Mouse (Mus musculus): ENCODE measurements around the gene Arhgap23. TPM values are rescaled to one million over a fixed set of nuclear protein-coding genes. Genes with fewer than 3 reads are reported as not detected.

The Arhgap23 gene
- total and polyA plus RNA-seq, 3 experiments = 1.2 to 5.6 (median 4.2) TPM

DNA sequence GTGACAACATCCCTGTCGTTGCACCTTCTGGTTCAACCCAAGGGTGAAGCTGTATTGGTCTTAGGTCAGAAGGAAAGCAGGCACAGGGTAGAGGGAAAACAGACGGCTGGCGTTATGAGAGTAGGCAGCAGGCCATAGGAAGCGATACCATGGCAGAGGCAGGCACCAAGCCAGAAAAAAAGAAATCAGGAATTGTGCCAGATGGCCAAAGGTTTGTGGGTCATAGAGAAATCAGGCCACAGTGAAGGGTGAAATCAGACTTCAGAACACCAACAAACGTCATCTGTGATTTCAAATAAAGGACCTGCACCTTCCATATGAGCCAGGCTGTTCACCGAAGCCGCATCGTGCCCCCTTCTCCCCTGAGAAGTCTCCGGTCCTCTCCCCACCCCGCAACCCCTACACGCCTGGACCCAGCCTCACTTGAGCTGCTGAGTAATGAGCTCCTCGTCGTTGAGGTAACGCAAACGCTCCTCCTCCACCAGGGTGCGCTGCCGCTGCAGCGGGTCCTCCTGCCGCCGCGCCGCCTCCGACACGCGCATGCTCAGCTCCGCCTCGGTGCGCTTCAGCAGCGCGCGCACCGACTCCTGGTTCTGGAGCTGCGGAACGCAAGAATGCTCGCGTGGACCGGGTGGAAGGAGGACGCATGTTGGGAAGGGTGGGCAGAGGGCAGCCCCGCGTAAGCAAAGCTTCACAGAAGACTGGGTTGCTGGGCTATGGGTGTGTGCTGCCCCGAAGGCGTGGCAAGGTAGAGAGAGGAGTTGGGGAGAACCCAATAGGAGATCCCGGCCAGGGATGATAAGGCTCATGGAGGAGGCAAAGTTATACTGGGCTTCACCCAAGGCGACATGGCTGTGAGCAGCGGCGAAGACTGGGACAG, 116.3 kb downstream of the Arhgap23 start:
- Histone ChIP-seq H3K27me3 (replicated peaks) (peaks cover 84% of the 10 kb centered on the region), H3K4me3 (replicated peaks in 1 of 3; ENCODE audit: low read depth in 2 of 3, low read length in 2 of 3, poor library complexity in 1 of 3) (peak overlapping the region; percentile 47 to 63 (median 52)), H3K4me2 (ENCODE audit: insufficient read depth, low read depth, poor library complexity, severe bottlenecking) (peak overlapping the region; percentile 86), H3K79me2 (replicated peaks; ENCODE audit: control insufficient read depth, extremely low read depth, insufficient read depth, poor library complexity, severe bottlenecking) (no peaks in the 10 kb centered on the region), H3K9ac (ENCODE audit: insufficient read depth, low read depth) (peak overlapping the region; percentile 11; the same call in 1 of the 2 replicates), H3K27ac (ENCODE audit: insufficient read depth, low read depth) (no peak overlapping the region), H3K36me3 (replicated peaks in 1 of 2; ENCODE audit: control insufficient read depth in 1 of 2, insufficient read depth in 1 of 2, low read length in 1 of 2) (no peaks in the 10 kb centered on the region), H3K4me1 (ENCODE audit: control insufficient read depth in 1 of 2, insufficient read depth in 2 of 2) (peaks cover 13 to 25% of the 10 kb centered on the region in 2 experiments), H3K9me3 (replicated peaks; ENCODE audit: low read length) (peaks cover 16% of the 10 kb centered on the region)
- dilution Hi-C loops (cut with MboI; ENCODE audit: extremely low pct_ligation_motif_present, extremely low pct_unique_long_range_greater_than_20kb, low sequenced_read_pairs) (no loop called here), in situ Hi-C loops (cut with MboI; ENCODE audit: low pct_ligation_motif_present, low pct_unique_long_range_greater_than_20kb, low sequenced_read_pairs) (loop anchor here (5.0 kb wide), 1 partner anchor 36 kb away; no protein-coding TSS in a partner anchor)
- DNase-seq (ENCODE audit: extremely low read depth) = peak; percentile 92
- no peak for TF ChIP-seq RCOR1 (conservative IDR thresholded peaks at IDR 0.05; ENCODE audit: low read depth, low read length)
- TF ChIP-seq HCFC1 (IDR thresholded peaks at IDR 0.05; ENCODE audit: low read depth, low read length) = peak; percentile 39
- TF ChIP-seq RAD21 (IDR thresholded peaks at IDR 0.05; ENCODE audit: low read depth, low read length) = peak; percentile 82
- no peak for TF ChIP-seq EP300 (IDR thresholded peaks at IDR 0.05; ENCODE audit: low read length)
- no peak for TF ChIP-seq CHD2 (IDR thresholded peaks at IDR 0.05; ENCODE audit: low read length)
- TF ChIP-seq SMC3 (IDR thresholded peaks at IDR 0.05; ENCODE audit: low read depth, low read length) = peak; percentile 96
- no peak for TF ChIP-seq PAX5 (IDR thresholded peaks at IDR 0.05; ENCODE audit: low read length)
- TF ChIP-seq JUND (conservative IDR thresholded peaks at IDR 0.05; ENCODE audit: low read depth, low read length) = no peak
- TF ChIP-seq SIN3A (IDR thresholded peaks at IDR 0.05; ENCODE audit: low read length) = peak; percentile 40; the same call in 1 of the 2 replicates
- TF ChIP-seq MAZ (IDR thresholded peaks at IDR 0.05; ENCODE audit: low read depth, low read length) = peak; percentile 20; the same call in 1 of the 2 replicates
- TF ChIP-seq BHLHE40 (IDR thresholded peaks at IDR 0.05; ENCODE audit: low read depth, low read length) = no peak
- TF ChIP-seq ELF1 (IDR thresholded peaks at IDR 0.05; ENCODE audit: low read depth, low read length) = no peak; the same call in 1 of the 2 replicates
- peak; percentile 13; the same call in 1 of the 2 replicates for TF ChIP-seq ZC3H11A (IDR thresholded peaks at IDR 0.05; ENCODE audit: low read depth, low read length)
- TF ChIP-seq MAFK (IDR thresholded peaks at IDR 0.05; ENCODE audit: insufficient replicate concordance, low read length) = no peak
- no peak for TF ChIP-seq ZMIZ1 (IDR thresholded peaks at IDR 0.05; ENCODE audit: low read depth, low read length)
- no peak for TF ChIP-seq MYC (IDR thresholded peaks at IDR 0.05; ENCODE audit: low read depth, low read length)
- no peak for TF ChIP-seq ZKSCAN1 (IDR thresholded peaks at IDR 0.05; ENCODE audit: borderline replicate concordance, low read depth, low read length)
- no peak for TF ChIP-seq USF2 (conservative IDR thresholded peaks at IDR 0.05; ENCODE audit: low read depth, low read length)
- TF ChIP-seq ZNF384 (IDR thresholded peaks at IDR 0.05; ENCODE audit: low read depth, low read length) = no peak
- TF ChIP-seq E2F4 (IDR thresholded peaks at IDR 0.05; ENCODE audit: insufficient replicate concordance, low read depth, low read length) = no peak
- no peak for TF ChIP-seq KAT2A (IDR thresholded peaks at IDR 0.05; ENCODE audit: insufficient replicate concordance, low read length)
- TF ChIP-seq NRF1 (IDR thresholded peaks at IDR 0.05; ENCODE audit: low read depth, low read length) = peak; percentile 99
- no peak for TF ChIP-seq JUN (IDR thresholded peaks at IDR 0.05; ENCODE audit: insufficient read depth, low read depth, low read length)
- no peak for TF ChIP-seq MEF2A (IDR thresholded peaks at IDR 0.05; ENCODE audit: borderline replicate concordance, low read depth, low read length)
- 0 out of 2 replicates have a peak, but pooled peaks have one; percentile 45 for TF ChIP-seq IRF4 (IDR thresholded peaks at IDR 0.05; ENCODE audit: low read depth, low read length)
- peak; percentile 37; the same call in 1 of the 2 replicates for TF ChIP-seq TCF12 (IDR thresholded peaks at IDR 0.05; ENCODE audit: low read depth, low read length)
- no peak for TF ChIP-seq POLR2AphosphoS2 (IDR thresholded peaks at IDR 0.05; ENCODE audit: low read depth, low read length)
- peak; percentile 63; the same call in 1 of the 2 replicates for TF ChIP-seq MAX (IDR thresholded peaks at IDR 0.05; ENCODE audit: low read length)
- no peak for TF ChIP-seq CHD1 (IDR thresholded peaks at IDR 0.05; ENCODE audit: low read depth, low read length)
- TF ChIP-seq TBP (conservative IDR thresholded peaks at IDR 0.05; ENCODE audit: low read depth, low read length) = no peak
- TF ChIP-seq CTCF (conservative IDR thresholded peaks at IDR 0.05 in 1 of 2, IDR thresholded peaks at IDR 0.05 in 1 of 2; ENCODE audit: low read depth in 2 of 2, low read length in 2 of 2) = peak; percentile 32 to 99; a peak in 3 of 4 replicates
- no peak; the same call in none of the 2 replicates for TF ChIP-seq MXI1 (IDR thresholded peaks at IDR 0.05; ENCODE audit: low read depth, low read length)
- peak; percentile 72 for TF ChIP-seq POLR2A (IDR thresholded peaks at IDR 0.05; ENCODE audit: low read depth, low read length)
- 0 out of 2 replicates have a peak, but pooled peaks have one; percentile 45 for TF ChIP-seq UBTF (IDR thresholded peaks at IDR 0.05; ENCODE audit: low read depth, low read length)
- no peak for TF ChIP-seq USF1 (IDR thresholded peaks at IDR 0.05; ENCODE audit: low read depth, low read length)
- TF ChIP-seq ETS1 (conservative IDR thresholded peaks at IDR 0.05; ENCODE audit: low read depth, low read length) = no peak
- TF ChIP-seq NELFE (IDR thresholded peaks at IDR 0.05; ENCODE audit: low read depth, low read length) = peak; percentile 74
- no peak for TF ChIP-seq GABPA (IDR thresholded peaks at IDR 0.05; ENCODE audit: insufficient replicate concordance, low read depth, low read length)
